Mouse (Mus musculus) liver, adult (tissue): ENCODE data around the gene Dhx37.

Experiments
- GATA4 ChIP-seq: IDR thresholded peaks from 2 replicates; pipeline ENCODE4 v1.6.1; 2014; ENCODE audit warnings: mild to moderate bottlenecking, low read length; ENCODE audit not compliant: insufficient replicate concordance

Gene Dhx37

GRCm38 (mm10) chr5:125433793-125434337, at the start of gene Dhx37:
Gene Dhx37 (minus strand): TSS chr5:125434121.
- no peak for TF ChIP-seq GATA4

GRCm38 (mm10) chr5:125482474-125482873, 48.6 kb upstream of the Dhx37 start:
- no peak for TF ChIP-seq GATA4

- no peak for TF ChIP-seq GATA4
Measured at GRCm38 (mm10) chr5:125480434-125481231, 46.7 kb upstream of the Dhx37 start.

- no peak for TF ChIP-seq GATA4
Measured at GRCm38 (mm10) chr5:125479376-125479775, 45.5 kb upstream of the Dhx37 start.

GRCm38 (mm10) chr5:125478037-125478436, 44.1 kb upstream of the Dhx37 start:
- TF ChIP-seq GATA4: no peak

GRCm38 (mm10) chr5:125477533-125477932, 43.6 kb upstream of the Dhx37 start:
- no peak for TF ChIP-seq GATA4

GRCm38 (mm10) chr5:125476799-125477198, 42.9 kb upstream of the Dhx37 start:
- no peak for TF ChIP-seq GATA4

GRCm38 (mm10) chr5:125476286-125476625, 42.3 kb upstream of the Dhx37 start:
- no peak for TF ChIP-seq GATA4

GRCm38 (mm10) chr5:125475601-125476285, 41.8 kb upstream of the Dhx37 start, which contains the start of gene Aacs:
Gene Aacs (plus strand): TSS chr5:125475814.
- peak; percentile 27; the same call in 1 of the 2 replicates for TF ChIP-seq GATA4

- TF ChIP-seq GATA4: no peak
Measured at GRCm38 (mm10) chr5:125475030-125475429, 41.1 kb upstream of the Dhx37 start.

GRCm38 (mm10) chr5:125472796-125473475, 39.0 kb upstream of the Dhx37 start:
- no peak for TF ChIP-seq GATA4

GRCm38 (mm10) chr5:125470713-125471112, 36.8 kb upstream of the Dhx37 start:
- no peak for TF ChIP-seq GATA4

GRCm38 (mm10) chr5:125467261-125467660, 33.3 kb upstream of the Dhx37 start:
- no peak for TF ChIP-seq GATA4

- TF ChIP-seq GATA4: no peak
Measured at GRCm38 (mm10) chr5:125466483-125466882, 32.6 kb upstream of the Dhx37 start.

- peak; percentile 66; the same call in 1 of the 2 replicates for TF ChIP-seq GATA4
Measured at GRCm38 (mm10) chr5:125465701-125466106, 31.8 kb upstream of the Dhx37 start.
